Mouse (Mus musculus): ENCODE measurements around the gene Mettl27. TPM values are rescaled to one million over a fixed set of nuclear protein-coding genes. Genes with fewer than 3 reads are reported as not detected.

The Mettl27 gene
- polyA plus RNA-seq, 1 experiment from 2014 or later, result 17.3 TPM

DNA sequence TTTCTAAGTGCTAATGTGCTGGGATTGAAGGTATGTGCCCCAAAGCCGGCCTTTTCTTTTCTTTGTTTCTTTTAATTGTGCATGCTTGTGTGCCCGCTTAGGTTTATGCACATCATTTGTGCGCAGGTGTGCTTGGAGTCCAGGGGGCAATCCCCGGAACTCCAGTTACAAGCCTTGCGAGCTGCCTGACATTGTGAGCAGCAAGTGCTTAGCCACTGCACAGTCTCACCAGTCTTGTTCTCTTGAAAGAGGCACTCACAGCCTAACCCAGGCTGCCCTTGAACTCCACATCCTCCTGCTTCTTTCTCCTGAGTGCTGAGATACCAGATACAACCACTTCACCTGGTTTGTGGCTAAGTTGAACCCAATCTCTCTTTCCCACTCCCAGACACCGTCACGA lies 41.4 kb downstream of the Mettl27 start:
- Histone ChIP-seq H3K27ac (ENCODE audit: low read depth) (no peak overlapping the region), H3K4me1 (ENCODE audit: insufficient read depth) (peaks cover 25% of the 10 kb centered on the region), H3K4me2 (ENCODE audit: low read depth, low read length) (no peak overlapping the region), H3K27me3 (ENCODE audit: insufficient read depth, low read length) (no peaks in the 10 kb centered on the region), H3K36me3 (replicated peaks; ENCODE audit: insufficient read depth, low read length) (no peaks in the 10 kb centered on the region), H3K4me3 (ENCODE audit: low read depth, low read length) (no peak overlapping the region), H3K9me3 (ENCODE audit: low read length) (no peaks in the 10 kb centered on the region), H3K9ac (replicated peaks) (no peak overlapping the region)
- DNase-seq (no peak), ATAC-seq (no peak)
- WGBS (ENCODE audit: insufficient replicate concordance), result 70% methylated on average over 7 of the region's 7 CpGs
- TF ChIP-seq CTCF (IDR thresholded peaks at IDR 0.05; ENCODE audit: low read depth) (no peak), EP300 (IDR thresholded peaks at IDR 0.05; ENCODE audit: low read depth) (no peak)

DNA sequence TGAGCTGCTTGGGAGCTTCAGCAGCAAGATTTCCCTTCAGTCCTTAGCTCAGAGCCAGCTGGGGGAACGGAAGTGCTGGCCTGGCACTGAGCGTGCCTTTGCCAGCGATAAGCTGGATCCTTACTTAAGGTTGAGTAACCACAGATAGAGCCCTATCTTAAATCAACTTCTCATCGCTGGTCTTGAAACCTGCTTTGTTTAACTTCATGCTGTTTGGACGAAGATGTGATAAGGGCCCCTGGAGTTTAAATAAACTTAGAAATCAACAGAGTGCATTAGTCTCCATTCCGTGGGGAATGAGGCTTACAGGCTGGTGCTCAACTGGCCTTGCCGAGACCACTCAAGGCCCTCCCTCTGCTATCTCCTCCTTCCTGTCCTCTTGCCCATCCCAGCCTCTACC lies 42.1 kb downstream of the Mettl27 start:
- no peak for DNase-seq
- H3K27me3 ChIP-seq (ENCODE audit: insufficient read depth, low read length), result no peaks in the 10 kb centered on the region
- TF ChIP-seq EP300 (IDR thresholded peaks at IDR 0.05; ENCODE audit: low read depth) (peak; percentile 62), CTCF (IDR thresholded peaks at IDR 0.05; ENCODE audit: low read depth) (no peak)
- H3K4me3 ChIP-seq (ENCODE audit: low read depth, low read length), result no peak overlapping the region
- no peaks in the 10 kb centered on the region for H3K9me3 ChIP-seq (ENCODE audit: low read length)
- H3K4me1 ChIP-seq (ENCODE audit: insufficient read depth), result peaks cover 25% of the 10 kb centered on the region
- no peaks in the 10 kb centered on the region for H3K36me3 ChIP-seq (replicated peaks; ENCODE audit: insufficient read depth, low read length)
- ATAC-seq, result peak; percentile 24; the same call in 1 of the 2 replicates
- H3K27ac ChIP-seq (ENCODE audit: low read depth), result no peak overlapping the region
- H3K4me2 ChIP-seq (ENCODE audit: low read depth, low read length), result peak overlapping the region; percentile 26; the same call in 1 of the 2 replicates
- no peak overlapping the region for H3K9ac ChIP-seq (replicated peaks)
- WGBS (ENCODE audit: insufficient replicate concordance), result 14% methylated on average over 7 of the region's 7 CpGs

DNA sequence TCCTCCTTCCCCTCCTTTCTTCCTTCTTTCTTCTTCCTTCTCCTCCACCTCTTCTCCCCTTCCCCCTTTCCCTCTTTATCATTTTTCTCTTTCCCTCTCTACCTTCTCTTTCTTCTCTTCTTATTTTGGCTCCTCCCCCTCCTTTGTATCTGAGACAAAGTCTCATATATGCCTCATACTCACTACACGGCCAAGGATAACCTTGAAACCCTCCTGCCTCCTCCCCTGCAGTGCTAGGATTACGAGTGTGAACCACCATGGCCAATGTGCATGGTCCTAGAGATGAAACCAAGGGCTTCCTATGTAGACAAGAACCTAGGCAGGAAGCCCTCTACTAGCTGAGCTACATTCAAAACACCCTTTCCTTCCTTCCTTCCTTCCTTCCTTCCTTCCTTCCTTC lies 42.8 kb downstream of the Mettl27 start:
- H3K27me3 ChIP-seq (ENCODE audit: insufficient read depth, low read length), result no peaks in the 10 kb centered on the region
- TF ChIP-seq CTCF (IDR thresholded peaks at IDR 0.05; ENCODE audit: low read depth), result no peak
- H3K27ac ChIP-seq (ENCODE audit: low read depth), result no peak overlapping the region
- ATAC-seq (no peak), DNase-seq (no peak)
- no peaks in the 10 kb centered on the region for H3K36me3 ChIP-seq (replicated peaks; ENCODE audit: insufficient read depth, low read length)
- whole genome bisulfite sequencing (ENCODE audit: insufficient replicate concordance), result 30% methylated on average over 2 of the region's 2 CpGs
- H3K4me3 ChIP-seq (ENCODE audit: low read depth, low read length), result no peak overlapping the region
- H3K9me3 ChIP-seq (ENCODE audit: low read length), result no peaks in the 10 kb centered on the region
- no peak overlapping the region for H3K9ac ChIP-seq (replicated peaks)
- 0 out of 2 replicates have a peak overlapping the region, but pooled peaks have one; percentile 26 for H3K4me2 ChIP-seq (ENCODE audit: low read depth, low read length)
- peaks cover 25% of the 10 kb centered on the region for H3K4me1 ChIP-seq (ENCODE audit: insufficient read depth)

DNA sequence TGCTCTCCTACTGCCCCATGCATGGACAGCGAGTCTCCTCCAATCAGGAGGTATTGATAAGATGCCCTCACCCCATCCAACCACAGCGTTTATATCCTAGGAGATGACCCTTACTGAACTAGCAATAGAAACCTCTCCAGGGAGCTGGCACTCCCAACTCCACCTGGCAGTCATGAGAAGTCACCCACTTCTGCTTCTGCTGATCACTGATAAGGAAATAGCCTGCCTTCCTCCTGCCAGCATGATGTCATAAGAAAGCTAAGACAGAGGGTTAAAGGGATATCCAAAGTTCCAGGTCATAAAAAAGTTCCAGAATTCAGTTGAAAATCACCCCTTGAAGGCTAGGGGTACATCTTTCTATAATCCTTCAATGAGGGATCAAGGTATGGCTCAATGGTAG lies 44.0 kb downstream of the Mettl27 start:
- H3K4me2 ChIP-seq (ENCODE audit: low read depth, low read length), result peak overlapping the region; percentile 14; the same call in 1 of the 2 replicates
- H3K27ac ChIP-seq (ENCODE audit: low read depth), result peak overlapping the region; percentile 39; the same call in 1 of the 2 replicates
- TF ChIP-seq CTCF (IDR thresholded peaks at IDR 0.05; ENCODE audit: low read depth), result no peak
- peak; percentile 76; the same call in 1 of the 2 replicates for TF ChIP-seq EP300 (IDR thresholded peaks at IDR 0.05; ENCODE audit: low read depth)
- no peaks in the 10 kb centered on the region for H3K9me3 ChIP-seq (ENCODE audit: low read length)
- H3K4me1 ChIP-seq (ENCODE audit: insufficient read depth), result peaks cover 31% of the 10 kb centered on the region
- H3K36me3 ChIP-seq (replicated peaks; ENCODE audit: insufficient read depth, low read length), result no peaks in the 10 kb centered on the region
- no peak for DNase-seq
- 38% methylated on average over 2 of the region's 2 CpGs for WGBS (ENCODE audit: insufficient replicate concordance)
- H3K4me3 ChIP-seq (ENCODE audit: low read depth, low read length), result no peak overlapping the region
- H3K27me3 ChIP-seq (ENCODE audit: insufficient read depth, low read length), result no peaks in the 10 kb centered on the region
- ATAC-seq, result peak; percentile 71
- H3K9ac ChIP-seq (replicated peaks), result no peak overlapping the region

DNA sequence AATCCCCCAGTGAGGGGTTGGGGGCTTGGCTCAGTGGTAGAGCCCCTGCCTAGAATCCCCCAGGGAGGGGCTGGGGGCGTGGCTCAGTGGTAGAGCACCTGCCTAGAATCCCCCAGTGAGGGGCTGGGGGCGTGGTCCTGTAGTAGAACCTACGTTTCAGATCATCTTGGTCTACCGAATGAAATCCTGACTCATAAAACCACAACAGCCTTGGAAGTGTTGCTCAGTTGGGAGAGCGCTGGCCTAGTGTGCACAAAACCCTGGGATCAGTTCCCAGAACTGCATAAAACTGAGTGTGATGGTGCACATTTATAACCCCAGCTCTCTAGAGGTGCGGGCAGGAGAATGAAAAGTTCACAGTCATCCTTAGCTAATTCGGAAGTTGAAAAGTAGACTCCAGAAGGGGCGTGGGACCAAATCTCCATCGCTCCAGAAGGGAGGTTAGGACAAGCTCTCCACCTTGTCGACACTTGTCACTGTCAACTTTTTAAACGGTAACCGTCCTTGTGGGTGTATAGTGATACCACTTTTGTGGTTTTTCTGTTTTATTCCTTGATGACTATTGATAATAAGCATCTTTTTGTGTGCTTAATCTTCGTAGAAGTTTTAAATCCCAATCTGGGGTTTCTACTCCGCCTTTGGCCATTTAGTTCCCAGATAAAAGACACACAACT lies 44.5 kb downstream of the Mettl27 start:
- H3K36me3 ChIP-seq (replicated peaks; ENCODE audit: insufficient read depth, low read length), result no peaks in the 10 kb centered on the region
- no peak for DNase-seq
- no peak overlapping the region for H3K4me3 ChIP-seq (ENCODE audit: low read depth, low read length)
- WGBS (ENCODE audit: insufficient replicate concordance), result 62% methylated on average over 14 of the region's 14 CpGs
- no peak overlapping the region for H3K9ac ChIP-seq (replicated peaks)
- peak overlapping the region; percentile 39; the same call in 1 of the 2 replicates for H3K27ac ChIP-seq (ENCODE audit: low read depth)
- H3K27me3 ChIP-seq (ENCODE audit: insufficient read depth, low read length), result no peaks in the 10 kb centered on the region
- H3K9me3 ChIP-seq (ENCODE audit: low read length), result no peaks in the 10 kb centered on the region
- H3K4me1 ChIP-seq (ENCODE audit: insufficient read depth), result peaks cover 33% of the 10 kb centered on the region
- peak; percentile 46 for ATAC-seq
- peak overlapping the region; percentile 14; the same call in 1 of the 2 replicates for H3K4me2 ChIP-seq (ENCODE audit: low read depth, low read length)
- TF ChIP-seq EP300 (IDR thresholded peaks at IDR 0.05; ENCODE audit: low read depth), result peak; percentile 81
- no peak for TF ChIP-seq CTCF (IDR thresholded peaks at IDR 0.05; ENCODE audit: low read depth)

DNA sequence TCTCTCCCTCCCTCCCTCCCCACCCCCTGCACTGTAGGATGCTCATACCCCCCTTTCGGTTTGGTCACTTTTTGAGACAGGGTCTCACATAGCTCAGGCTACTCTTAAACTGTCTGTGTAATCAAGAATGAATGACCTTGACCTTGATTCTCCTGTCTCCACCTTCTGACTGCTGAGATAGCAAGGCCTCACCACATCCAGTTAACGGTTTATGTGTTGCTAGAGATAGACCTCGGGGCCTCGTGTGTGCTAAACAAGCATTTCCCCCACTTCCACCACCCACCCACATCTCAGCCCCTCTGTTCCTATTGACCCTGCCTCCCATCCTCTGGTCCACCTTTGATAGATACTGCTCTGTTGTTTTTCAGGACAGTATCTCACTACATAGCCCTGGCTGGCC lies 45.7 kb downstream of the Mettl27 start:
- Histone ChIP-seq H3K9me3 (ENCODE audit: low read length) (no peaks in the 10 kb centered on the region), H3K4me2 (ENCODE audit: low read depth, low read length) (no peak overlapping the region), H3K27ac (ENCODE audit: low read depth) (no peak overlapping the region), H3K4me1 (ENCODE audit: insufficient read depth) (peaks cover 33% of the 10 kb centered on the region), H3K27me3 (ENCODE audit: insufficient read depth, low read length) (no peaks in the 10 kb centered on the region), H3K9ac (replicated peaks) (no peak overlapping the region), H3K36me3 (replicated peaks; ENCODE audit: insufficient read depth, low read length) (no peaks in the 10 kb centered on the region), H3K4me3 (ENCODE audit: low read depth, low read length) (no peak overlapping the region)
- 36% methylated on average over 4 of the region's 4 CpGs for WGBS (ENCODE audit: insufficient replicate concordance)
- DNase-seq (no peak), ATAC-seq (no peak)
- TF ChIP-seq CTCF (IDR thresholded peaks at IDR 0.05; ENCODE audit: low read depth), result no peak
- no peak for TF ChIP-seq EP300 (IDR thresholded peaks at IDR 0.05; ENCODE audit: low read depth)
